Mouse (Mus musculus): ENCODE data around the gene Uri1. TPM values are rescaled to one million over a fixed set of nuclear protein-coding genes. Genes with fewer than 3 reads are reported as not detected.
A peak's percentile ranks its signal among the peaks of the same experiment; 100 is the strongest.

Uri1 gene
- 10 to 100 TPM; 31.2 to 33.4 TPM for total RNA-seq (2021)

GRCm38 (mm10) chr7:38023451-38023850, at the start of gene Uri1:
TSS of gene Uri1 (minus strand) at chr7:38023551.
- no peak for DNase-seq

GRCm38 (mm10) chr7:38071065-38071464, 47.7 kb upstream of the Uri1 start:
- DNase-seq = no peak

- DNase-seq = no peak
Measured at GRCm38 (mm10) chr7:38070663-38071062, 47.3 kb upstream of the Uri1 start.

- DNase-seq = no peak
Measured at GRCm38 (mm10) chr7:38064431-38064830, 41.1 kb upstream of the Uri1 start.

- peak; percentile 86 for DNase-seq
Measured at GRCm38 (mm10) chr7:38061060-38061970, 38.0 kb upstream of the Uri1 start.

- DNase-seq = no peak
Measured at GRCm38 (mm10) chr7:38059636-38060330, 36.4 kb upstream of the Uri1 start.

GRCm38 (mm10) chr7:38059096-38059495, 35.7 kb upstream of the Uri1 start:
- no peak for DNase-seq

- DNase-seq = no peak
Measured at GRCm38 (mm10) chr7:38055996-38056395, 32.6 kb upstream of the Uri1 start.

GRCm38 (mm10) chr7:38054246-38054645, 30.9 kb upstream of the Uri1 start:
- no peak for DNase-seq

GRCm38 (mm10) chr7:38047229-38047628, 23.9 kb upstream of the Uri1 start:
- no peak for DNase-seq

- no peak for DNase-seq
Measured at GRCm38 (mm10) chr7:38041244-38041643, 17.9 kb upstream of the Uri1 start.

GRCm38 (mm10) chr7:38037586-38037985, 14.2 kb upstream of the Uri1 start:
- no peak for DNase-seq

GRCm38 (mm10) chr7:38031183-38031582, 7.8 kb upstream of the Uri1 start:
- DNase-seq = no peak

GRCm38 (mm10) chr7:38030606-38031005, 7.3 kb upstream of the Uri1 start:
- DNase-seq = no peak

GRCm38 (mm10) chr7:38029986-38030385, 6.6 kb upstream of the Uri1 start:
- DNase-seq = no peak

- DNase-seq = no peak
Measured at GRCm38 (mm10) chr7:38029083-38029482, 5.7 kb upstream of the Uri1 start.

GRCm38 (mm10) chr7:38027940-38028600, 4.7 kb upstream of the Uri1 start:
- no peak for DNase-seq

GRCm38 (mm10) chr7:38024839-38025238, 1.5 kb upstream of the Uri1 start:
- DNase-seq = no peak

- no peak for DNase-seq
Measured at GRCm38 (mm10) chr7:38019770-38020169, 3.6 kb downstream of the Uri1 start.

GRCm38 (mm10) chr7:38019369-38019749, 4.0 kb downstream of the Uri1 start:
- DNase-seq = peak; percentile 88 to 91

- peak; percentile 68 to 69 for DNase-seq
Measured at GRCm38 (mm10) chr7:38018416-38019368, 4.7 kb downstream of the Uri1 start.

GRCm38 (mm10) chr7:38015356-38015755, 8.0 kb downstream of the Uri1 start:
- DNase-seq = no peak
